Mouse (Mus musculus) liver, embryonic 13.5 days (tissue): ENCODE data around the gene Mdm2. TPM values are rescaled to one million over a fixed set of nuclear protein-coding genes. Genes with fewer than 3 reads are reported as not detected.
A peak's percentile ranks its signal among the peaks of the same experiment; 100 is the strongest.

ENCODE experiments used
- ATAC-seq: fragments of 200-750 bp; cut with Nextera tagmentation; 2 replicates; pipeline ENCODE4 v1.8.0; 2017; ENCODE audit warnings: low read depth, mild to moderate bottlenecking, moderate number of reproducible peaks, moderate library complexity
- DNase-seq: peaks from one replicate; pipeline ENCODE4 v3.0.0; 2022
- H3K27ac ChIP-seq: fragments of 300-500 bp; sonication (generic); 2 replicates; pipeline ENCODE4 v1.5.1; 2015; ENCODE audit warnings: moderate library complexity, mild to moderate bottlenecking, inconsistent platforms
- H3K27me3 ChIP-seq: fragments of 300-500 bp; sonication (generic); 2 replicates; pipeline ENCODE4 v1.6.1; 2015; ENCODE audit warnings: mild to moderate bottlenecking, inconsistent platforms
- H3K36me3 ChIP-seq: fragments of 300-500 bp; sonication (generic); 2 replicates; pipeline ENCODE4 v1.6.1; 2015; ENCODE audit warnings: mild to moderate bottlenecking, inconsistent platforms
- H3K4me1 ChIP-seq: fragments of 300-500 bp; sonication (generic); replicated peaks from 2 replicates; pipeline ENCODE4 v1.6.1; 2015; ENCODE audit warnings: inconsistent platforms
- H3K4me2 ChIP-seq: fragments of 300-500 bp; sonication (generic); 2 replicates; pipeline ENCODE4 v1.6.1; 2015; ENCODE audit warnings: inconsistent platforms, mild to moderate bottlenecking, moderate library complexity
- H3K4me3 ChIP-seq: fragments of 300-500 bp; sonication (generic); replicated peaks from 2 replicates; pipeline ENCODE4 v1.5.1; 2015; ENCODE audit warnings: mild to moderate bottlenecking, inconsistent platforms
- H3K9ac ChIP-seq: fragments of 300-500 bp; sonication (generic); 2 replicates; pipeline ENCODE4 v1.6.1; 2015; ENCODE audit warnings: mild to moderate bottlenecking, inconsistent platforms
- H3K9me3 ChIP-seq: fragments of 300-500 bp; sonication (generic); replicated peaks from 2 replicates; pipeline ENCODE4 v1.6.1; 2016; ENCODE audit warnings: inconsistent platforms
- WGBS: fragments of 180-500 bp; shearing (Covaris S2); methylation state at CpG from one replicate; pipeline ENCODE4 v1.1.7; 2015; ENCODE audit not compliant: insufficient replicate concordance; 5-methylcytosine and 5-hydroxymethylcytosine counted together
- polyA plus RNA-seq: library from polyadenylated mRNA; unstranded; fragments of >200 nt; fragmentation: Nextera tagmentation; extraction: Ambion mirVana; gene quantifications from 2 replicates; pipeline ENCODE4 v1.2.1, GENCODE M21; 2015

The Mdm2 gene
- polyA plus RNA-seq, 1 experiment from 2014 or later, result 16.3 TPM

GRCm38 (mm10) chr10:117663056-117663864 is 47.3 kb downstream of the Mdm2 start:
- Histone ChIP-seq H3K27ac (peak overlapping the region; percentile 43), H3K4me1 (peaks cover 3% of the 10 kb centered on the region; the same call in 1 of the 2 replicates), H3K27me3 (no peaks in the 10 kb centered on the region), H3K4me3 (no peak overlapping the region), H3K9ac (no peak overlapping the region), H3K36me3 (no peaks in the 10 kb centered on the region), H3K4me2 (peak overlapping the region; percentile 8; the same call in 1 of the 2 replicates), H3K9me3 (no peaks in the 10 kb centered on the region)
- no peak for DNase-seq
- WGBS, result 65% methylated on average over 14 of the region's 14 CpGs
- peak; percentile 50; the same call in 1 of the 2 replicates for ATAC-seq

DNA sequence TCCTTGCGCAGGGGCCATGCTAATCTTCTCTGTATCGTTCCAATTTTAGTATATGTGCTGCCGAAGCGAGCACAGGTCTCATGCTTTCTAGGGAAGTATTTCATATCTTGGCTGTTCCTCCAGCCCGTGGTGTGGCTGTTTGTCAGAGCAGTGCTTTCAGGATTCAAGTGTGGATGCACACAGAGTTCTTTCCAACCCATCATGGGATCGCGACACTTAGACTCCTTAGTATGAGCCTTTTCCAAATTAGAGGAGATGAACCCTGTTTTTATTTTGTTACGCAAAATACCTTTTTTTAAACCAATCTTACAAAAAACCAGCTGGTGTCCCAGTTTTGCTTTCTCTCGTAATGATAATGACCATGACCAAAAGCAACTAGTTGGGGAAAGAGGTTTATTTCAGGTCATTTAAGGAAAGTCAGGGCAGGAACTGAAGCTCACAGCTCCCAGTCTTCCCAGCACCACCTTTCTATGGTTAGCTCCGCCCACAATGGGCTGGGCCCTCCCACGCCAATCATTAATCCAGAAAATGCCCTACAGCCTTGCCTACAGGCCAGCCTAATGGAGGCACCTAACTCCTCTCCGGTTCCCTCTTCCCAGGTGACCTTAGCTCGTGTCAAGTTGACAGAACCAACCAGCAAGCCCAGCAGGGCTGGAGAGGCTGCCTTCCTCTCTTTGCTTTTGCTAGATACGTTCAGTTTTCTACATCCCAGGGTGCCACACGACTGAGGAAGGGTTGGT is 48.1 kb downstream of the Mdm2 start:
- ATAC-seq (peak; percentile 61), DNase-seq (no peak)
- peaks cover 3% of the 10 kb centered on the region; the same call in 1 of the 2 replicates for H3K4me1 ChIP-seq
- 61% methylated on average over 15 of the region's 15 CpGs for WGBS
- H3K9ac ChIP-seq, result no peak overlapping the region
- H3K27me3 ChIP-seq, result no peaks in the 10 kb centered on the region
- no peak overlapping the region for H3K4me2 ChIP-seq
- H3K36me3 ChIP-seq, result no peaks in the 10 kb centered on the region
- H3K4me3 ChIP-seq, result no peak overlapping the region
- no peaks in the 10 kb centered on the region for H3K9me3 ChIP-seq
- H3K27ac ChIP-seq, result peak overlapping the region; percentile 39; the same call in 1 of the 2 replicates

DNA sequence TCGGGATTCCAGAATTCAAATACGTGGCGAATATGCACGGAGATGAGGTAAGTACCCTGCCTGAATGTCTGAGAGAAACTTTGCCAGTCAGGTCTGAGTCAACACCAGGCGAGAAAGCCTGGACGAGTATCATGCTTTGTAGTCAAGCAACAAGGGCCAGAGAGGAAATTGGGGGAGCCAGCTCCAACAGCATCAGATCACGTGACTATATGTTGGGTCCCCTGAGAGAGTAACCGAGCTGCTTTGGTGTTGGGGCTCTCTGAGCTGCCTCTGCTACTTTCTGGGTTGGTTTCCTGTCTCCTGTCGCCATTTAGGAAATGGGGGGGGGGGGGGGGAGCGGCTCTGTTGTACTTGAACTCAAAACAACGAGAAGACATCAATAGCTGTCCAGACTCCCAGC is 50.7 kb downstream of the Mdm2 start:
- peaks cover 3% of the 10 kb centered on the region; the same call in 1 of the 2 replicates for H3K4me1 ChIP-seq
- H3K9me3 ChIP-seq, result no peaks in the 10 kb centered on the region
- no peak overlapping the region for H3K4me3 ChIP-seq
- DNase-seq (no peak), ATAC-seq (no peak)
- no peak overlapping the region for H3K9ac ChIP-seq
- no peak overlapping the region for H3K4me2 ChIP-seq
- no peak overlapping the region for H3K27ac ChIP-seq
- WGBS, result 47% methylated on average over 11 of the region's 11 CpGs
- no peaks in the 10 kb centered on the region for H3K36me3 ChIP-seq
- no peaks in the 10 kb centered on the region for H3K27me3 ChIP-seq

DNA sequence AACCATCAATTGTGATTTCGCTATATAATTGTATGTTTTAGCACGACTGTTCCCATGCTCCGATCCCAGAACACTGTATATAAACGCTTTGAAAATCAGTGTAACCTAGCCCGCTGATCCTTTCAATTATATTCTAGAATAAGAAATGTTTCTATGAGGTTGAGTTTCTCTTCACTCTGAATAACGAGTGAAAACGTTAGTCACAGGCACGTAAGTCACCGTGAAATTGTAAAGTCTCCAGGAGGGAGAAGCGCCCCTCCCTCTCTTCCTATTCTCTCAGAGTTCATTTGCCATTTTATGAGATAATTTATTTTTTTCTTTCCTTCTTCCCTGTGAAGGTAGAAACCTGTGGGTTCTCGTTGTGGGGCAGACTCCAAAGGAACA is 51.1 kb downstream of the Mdm2 start:
- WGBS, result 76% methylated on average over 11 of the region's 11 CpGs
- ATAC-seq (no peak), DNase-seq (no peak)
- no peak overlapping the region for H3K27ac ChIP-seq
- H3K36me3 ChIP-seq, result no peaks in the 10 kb centered on the region
- no peaks in the 10 kb centered on the region for H3K9me3 ChIP-seq
- no peak overlapping the region for H3K4me3 ChIP-seq
- no peaks in the 10 kb centered on the region for H3K27me3 ChIP-seq
- H3K9ac ChIP-seq, result no peak overlapping the region
- H3K4me1 ChIP-seq, result peaks cover 3% of the 10 kb centered on the region; the same call in 1 of the 2 replicates
- H3K4me2 ChIP-seq, result no peak overlapping the region

GRCm38 (mm10) chr10:117658522-117659429 is 51.8 kb downstream of the Mdm2 start:
- 77% methylated on average over 14 of the region's 14 CpGs for WGBS
- Histone ChIP-seq H3K4me3 (no peak overlapping the region), H3K27me3 (no peaks in the 10 kb centered on the region), H3K27ac (no peak overlapping the region), H3K36me3 (no peaks in the 10 kb centered on the region), H3K4me1 (peaks cover 3% of the 10 kb centered on the region; the same call in 1 of the 2 replicates), H3K9ac (no peak overlapping the region), H3K9me3 (no peaks in the 10 kb centered on the region), H3K4me2 (no peak overlapping the region)
- no peak for ATAC-seq
- DNase-seq, result no peak

DNA sequence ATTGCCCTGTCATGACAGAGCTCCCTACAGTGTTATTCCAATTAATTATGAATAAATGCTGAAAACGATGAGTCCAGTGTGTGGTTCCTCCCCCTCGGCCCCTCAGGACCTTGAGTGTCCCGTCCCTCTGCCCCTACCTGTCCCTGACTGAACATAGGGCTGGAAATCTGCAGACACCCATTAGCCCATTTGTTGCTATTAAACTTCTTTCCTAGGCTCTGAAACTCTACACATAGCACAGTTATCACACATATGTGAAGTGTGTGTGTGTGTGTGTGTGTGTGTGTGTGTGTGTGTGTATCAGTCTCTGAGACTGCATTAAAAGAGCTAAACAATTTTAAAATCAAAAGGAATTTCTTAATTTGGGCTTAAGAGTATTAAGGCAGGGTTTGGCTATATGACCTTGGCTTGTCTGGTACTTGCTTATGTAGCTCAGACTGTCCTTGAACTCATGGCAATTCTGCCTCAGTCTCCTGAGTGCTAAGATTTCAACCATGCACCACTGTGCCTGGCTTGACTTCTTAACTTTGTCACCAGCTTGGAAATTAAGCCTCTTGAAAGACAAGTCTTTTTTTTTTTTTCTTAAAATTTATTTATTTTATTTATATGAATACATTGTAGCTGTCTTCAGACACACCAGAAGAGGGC is 52.8 kb downstream of the Mdm2 start:
- DNase-seq, result no peak
- H3K27ac ChIP-seq, result no peak overlapping the region
- H3K9me3 ChIP-seq, result no peaks in the 10 kb centered on the region
- no peaks in the 10 kb centered on the region for H3K27me3 ChIP-seq
- no peaks in the 10 kb centered on the region for H3K36me3 ChIP-seq
- peaks cover 1% of the 10 kb centered on the region; the same call in 1 of the 2 replicates for H3K4me1 ChIP-seq
- no peak overlapping the region for H3K4me2 ChIP-seq
- no peak for ATAC-seq
- H3K9ac ChIP-seq, result no peak overlapping the region
- 65% methylated on average over 3 of the region's 3 CpGs for WGBS
- H3K4me3 ChIP-seq, result no peak overlapping the region

DNA sequence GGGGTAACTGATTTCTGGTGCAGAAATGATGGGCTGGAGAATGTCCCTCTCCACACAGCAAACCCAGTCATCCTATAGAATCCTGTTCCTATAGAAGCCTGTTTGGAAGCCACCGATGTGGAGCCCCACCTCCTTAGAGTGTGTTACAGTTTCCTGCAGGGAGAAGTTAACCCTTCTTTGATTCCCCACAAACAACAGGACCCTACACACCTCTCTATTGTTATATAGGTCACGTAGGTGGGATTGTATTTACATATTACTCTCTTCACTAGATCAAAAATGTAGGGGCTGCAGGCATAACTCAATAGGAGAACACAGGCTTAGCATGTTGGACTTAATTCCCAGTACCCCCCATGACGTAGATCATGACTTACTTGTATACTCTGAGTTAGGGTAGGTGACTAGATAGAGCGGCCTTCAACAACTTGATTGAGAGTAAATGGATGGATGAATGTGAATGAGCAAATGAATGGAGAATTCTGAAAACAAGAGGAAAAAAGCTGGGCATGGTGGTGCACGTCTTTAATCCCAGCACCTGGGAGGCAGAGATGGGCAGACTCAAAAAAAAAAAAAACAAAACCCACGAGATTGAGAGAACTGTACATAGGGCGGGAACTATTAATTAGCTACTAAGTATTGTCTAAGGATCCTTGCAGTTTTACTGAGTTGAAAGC is 53.4 kb downstream of the Mdm2 start:
- H3K4me2 ChIP-seq, result no peak overlapping the region
- no peak overlapping the region for H3K9ac ChIP-seq
- H3K27me3 ChIP-seq, result no peaks in the 10 kb centered on the region
- no peaks in the 10 kb centered on the region for H3K4me1 ChIP-seq
- DNase-seq, result no peak
- no peaks in the 10 kb centered on the region for H3K36me3 ChIP-seq
- WGBS, result 57% methylated on average over 7 of the region's 7 CpGs
- H3K27ac ChIP-seq, result no peak overlapping the region
- no peak overlapping the region for H3K4me3 ChIP-seq
- no peak for ATAC-seq
- no peaks in the 10 kb centered on the region for H3K9me3 ChIP-seq

DNA sequence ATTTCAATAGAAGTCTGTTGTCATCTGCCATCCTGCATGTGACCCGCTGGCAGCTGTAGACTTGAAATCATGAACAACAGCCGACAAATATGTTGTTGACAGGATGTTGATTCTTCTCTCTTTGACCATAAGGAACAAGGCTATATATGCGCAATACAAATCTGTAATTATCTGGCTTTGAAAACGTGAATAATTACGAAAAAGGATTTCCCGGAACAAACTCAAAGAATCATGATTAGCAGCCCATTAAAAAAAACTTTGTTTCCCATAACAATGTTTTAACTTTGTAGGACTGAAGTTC is 53.9 kb downstream of the Mdm2 start:
- Histone ChIP-seq H3K9me3 (no peaks in the 10 kb centered on the region), H3K27me3 (no peaks in the 10 kb centered on the region), H3K4me3 (no peak overlapping the region), H3K27ac (no peak overlapping the region), H3K36me3 (no peaks in the 10 kb centered on the region), H3K4me2 (no peak overlapping the region), H3K4me1 (no peaks in the 10 kb centered on the region), H3K9ac (no peak overlapping the region)
- 78% methylated on average over 6 of the region's 6 CpGs for WGBS
- no peak for DNase-seq
- ATAC-seq, result no peak

GRCm38 (mm10) chr10:117655908-117656661 is 54.5 kb downstream of the Mdm2 start:
- no peaks in the 10 kb centered on the region for H3K4me1 ChIP-seq
- H3K4me3 ChIP-seq, result no peak overlapping the region
- no peak overlapping the region for H3K9ac ChIP-seq
- H3K36me3 ChIP-seq, result no peaks in the 10 kb centered on the region
- no peak overlapping the region for H3K27ac ChIP-seq
- H3K9me3 ChIP-seq, result no peaks in the 10 kb centered on the region
- ATAC-seq, result no peak
- no peak for DNase-seq
- H3K27me3 ChIP-seq, result no peaks in the 10 kb centered on the region
- no peak overlapping the region for H3K4me2 ChIP-seq
- 50% methylated on average over 7 of the region's 7 CpGs for WGBS

GRCm38 (mm10) chr10:117655460-117655859 is 55.1 kb downstream of the Mdm2 start:
- DNase-seq, result no peak
- no peaks in the 10 kb centered on the region for H3K27me3 ChIP-seq
- H3K36me3 ChIP-seq, result no peaks in the 10 kb centered on the region
- H3K4me2 ChIP-seq, result no peak overlapping the region
- H3K9me3 ChIP-seq, result no peaks in the 10 kb centered on the region
- 74% methylated on average over 9 of the region's 9 CpGs for WGBS
- H3K4me3 ChIP-seq, result no peak overlapping the region
- H3K27ac ChIP-seq, result no peak overlapping the region
- H3K9ac ChIP-seq, result no peak overlapping the region
- no peak for ATAC-seq
- H3K4me1 ChIP-seq, result no peaks in the 10 kb centered on the region
